Mouse (Mus musculus) granulocyte monocyte progenitor cell, adult 5-6 weeks (primary cell): Measurements from ENCODE around the gene Capn7. TPM values are rescaled to one million over a fixed set of nuclear protein-coding genes. Genes with fewer than 3 reads are reported as not detected.

ENCODE experiments used
- ATAC-seq: replicated peaks from 2 replicates; pipeline ENCODE4 v1.8.0; 2016; ENCODE audit warnings: mild to moderate bottlenecking, moderate TSS enrichment, inconsistent platforms; ENCODE audit not compliant: poor library complexity, severe bottlenecking
- total RNA-seq, 2 experiments: library from RNA; stranded (forward) in 1 of 2; stranded (reverse) in 1 of 2; fragments of 200-712, 200-1000 nt in 1 of 2; fragments of >200 nt in 1 of 2; fragmentation: Nextera tagmentation in 1 of 2; gene quantifications; 2 replicates each; pipeline ENCODE4 v1.2.3; 2014 to 2017

Capn7 gene
- total RNA-seq (2014; fragmentation: Nextera tagmentation) (35.9 and 42.7 TPM in 2 replicates), total RNA-seq (2017) (49.2 and 61.5 TPM in 2 replicates)

- ATAC-seq = peak; percentile 95
These were observed at the start of gene Capn7 for GRCm38 (mm10) chr14:31336369-31337155. TSS of gene Capn7 (plus strand) at chr14:31336638.

GRCm38 (mm10) chr14:31313192-31313591 lies 23.2 kb upstream of the Capn7 start:
- no peak for ATAC-seq

GRCm38 (mm10) chr14:31316613-31317012 lies 19.8 kb upstream of the Capn7 start:
- ATAC-seq = no peak

GRCm38 (mm10) chr14:31317754-31318153 lies 18.7 kb upstream of the Capn7 start:
- ATAC-seq = no peak

- no peak for ATAC-seq
These were observed 16.9 kb upstream of the Capn7 start for GRCm38 (mm10) chr14:31319546-31319945.

GRCm38 (mm10) chr14:31321181-31321580 lies 15.3 kb upstream of the Capn7 start:
- ATAC-seq = no peak

- no peak for ATAC-seq
These were observed 14.2 kb upstream of the Capn7 start for GRCm38 (mm10) chr14:31322191-31322590.

- no peak for ATAC-seq
These were observed 13.2 kb upstream of the Capn7 start for GRCm38 (mm10) chr14:31323189-31323588.

- peak; percentile 85 for ATAC-seq
These were observed 12.3 kb upstream of the Capn7 start, which contains the start of gene Dnah1 for GRCm38 (mm10) chr14:31323849-31324792. TSS of gene Dnah1 (minus strand) at chr14:31323896.

- no peak for ATAC-seq
These were observed 11.6 kb upstream of the Capn7 start for GRCm38 (mm10) chr14:31324851-31325250.

- ATAC-seq = peak; percentile 33; the same call in 1 of the 2 replicates
These were observed 10.9 kb upstream of the Capn7 start for GRCm38 (mm10) chr14:31325551-31325950.

- ATAC-seq = no peak
These were observed 9.7 kb upstream of the Capn7 start for GRCm38 (mm10) chr14:31326770-31327169.

- no peak for ATAC-seq
These were observed 9.2 kb upstream of the Capn7 start for GRCm38 (mm10) chr14:31327196-31327595.

- no peak for ATAC-seq
These were observed 8.8 kb upstream of the Capn7 start for GRCm38 (mm10) chr14:31327681-31328080.

GRCm38 (mm10) chr14:31329741-31330140 lies 6.7 kb upstream of the Capn7 start:
- no peak for ATAC-seq

GRCm38 (mm10) chr14:31330957-31331356 lies 5.5 kb upstream of the Capn7 start:
- ATAC-seq = no peak

GRCm38 (mm10) chr14:31335765-31336164 lies 673 bp upstream of the Capn7 start:
- no peak for ATAC-seq

- ATAC-seq = peak; percentile 44
These were observed 968 bp downstream of the Capn7 start for GRCm38 (mm10) chr14:31337406-31337805.

GRCm38 (mm10) chr14:31337947-31338346 lies 1.5 kb downstream of the Capn7 start:
- ATAC-seq = no peak

- no peak for ATAC-seq
These were observed 6.8 kb downstream of the Capn7 start for GRCm38 (mm10) chr14:31343241-31343640.

- no peak for ATAC-seq
These were observed 8.9 kb downstream of the Capn7 start for GRCm38 (mm10) chr14:31345367-31345766.
